ENCODE assay signal across 8 mouse cellular contexts in the genomic region with DNA sequence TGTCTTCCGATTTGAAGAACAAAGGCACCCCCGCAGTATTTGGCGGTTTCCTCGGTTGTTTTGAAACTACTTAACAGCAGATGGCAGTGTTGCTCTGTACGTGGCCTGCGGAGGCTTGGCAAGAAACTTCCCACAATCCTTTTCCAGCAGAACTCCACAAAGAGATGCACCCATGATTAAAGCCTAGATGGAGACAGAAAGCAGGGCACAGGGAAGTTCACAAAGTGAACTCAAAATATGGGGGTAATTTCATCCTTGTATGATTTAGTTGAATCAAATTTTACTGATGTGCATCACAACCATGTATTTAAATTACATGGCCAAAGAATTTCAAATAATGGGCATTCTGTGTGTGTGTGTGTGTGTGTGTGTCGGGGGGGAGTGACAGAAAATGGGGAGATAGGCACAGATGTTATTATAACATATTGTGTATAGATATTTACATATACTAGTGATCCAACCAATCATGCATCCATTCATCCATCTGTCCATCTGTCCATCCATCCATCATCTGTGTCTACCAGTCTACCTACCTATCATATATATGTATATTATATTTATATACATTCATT.
DNase-seq lines count a peak whose midpoint lies in the region; ATAC-seq lines count a peak whose summit lies in the region.

No protein-coding gene starts in this region.

- H3K27ac ChIP-seq in hindbrain, embryonic 15.5 days (replicated peaks), result peak overlapping the region; percentile 62; the same call in 1 of the 2 replicates

- peak; percentile 26 for DNase-seq in WW6 (ENCODE audit: low read depth, low spot score)
- peak; percentile 70 for DNase-seq in cerebellum, adult 8-10 months
- peak; percentile 68 to 72 for DNase-seq in layer of hippocampus, postnatal 36 days
- peak; percentile 60 for DNase-seq in lung, postnatal 14 days
- peak; percentile 71 for DNase-seq in right cerebral cortex, adult 18-20 months
- no peak for DNase-seq in spleen, adult 18-20 months

- peaks cover 8% of the 10 kb centered on the region for H3K4me1 ChIP-seq in hindbrain, embryonic 15.5 days (replicated peaks)

- ATAC-seq in frontal cortex, adult (ENCODE audit: low TSS enrichment), result peak; percentile 42
- ATAC-seq in hindbrain, embryonic 15.5 days (ENCODE audit: low FRiP score, low read depth), result peak; percentile 31; the same call in 1 of the 2 replicates

- H3K9me3 ChIP-seq in hindbrain, embryonic 15.5 days, result no peaks in the 10 kb centered on the region

- no peaks in the 10 kb centered on the region for H3K27me3 ChIP-seq in hindbrain, embryonic 15.5 days

- H3K4me3 ChIP-seq in hindbrain, embryonic 15.5 days, result peak overlapping the region; percentile 37

- H3K36me3 ChIP-seq in hindbrain, embryonic 15.5 days, result no peaks in the 10 kb centered on the region

- peak overlapping the region; percentile 75 for H3K4me2 ChIP-seq in hindbrain, embryonic 15.5 days

- peak overlapping the region; percentile 59 for H3K9ac ChIP-seq in hindbrain, embryonic 15.5 days

- WGBS in hindbrain, embryonic 15.5 days, result 15% methylated on average over 7 of the region's 7 CpGs

Comparison
In these comparisons a context has a peak if more than half of its experiments do, and no peak if none do; other contexts are left out.
1. DNase-seq: peak in WW6 (single experiment), cerebellum, adult 8-10 months (single experiment), layer of hippocampus, postnatal 36 days (2 of 2), lung, postnatal 14 days (single experiment) and right cerebral cortex, adult 18-20 months (single experiment); none in spleen, adult 18-20 months (0 of 2).